Mouse (Mus musculus): ENCODE data around the gene Kbtbd8. TPM values are rescaled to one million over a fixed set of nuclear protein-coding genes. Genes with fewer than 3 reads are reported as not detected.

Kbtbd8 gene
- 1 to 10 TPM; 1.1 to 3.1 (median 1.3) TPM for total RNA-seq (2022)

GRCm38 (mm10) chr6:95116946-95117345 lies at the start of gene Kbtbd8:
Kbtbd8 (plus strand) TSS chr6:95117240.
- DNase-seq (ENCODE audit: low spot score), result peak; percentile 5

GRCm38 (mm10) chr6:95069753-95070152 lies 47.3 kb upstream of the Kbtbd8 start:
- DNase-seq (ENCODE audit: low spot score), result no peak

- no peak for DNase-seq (ENCODE audit: low spot score)
Observed at GRCm38 (mm10) chr6:95085276-95085675, 31.8 kb upstream of the Kbtbd8 start.

DNA sequence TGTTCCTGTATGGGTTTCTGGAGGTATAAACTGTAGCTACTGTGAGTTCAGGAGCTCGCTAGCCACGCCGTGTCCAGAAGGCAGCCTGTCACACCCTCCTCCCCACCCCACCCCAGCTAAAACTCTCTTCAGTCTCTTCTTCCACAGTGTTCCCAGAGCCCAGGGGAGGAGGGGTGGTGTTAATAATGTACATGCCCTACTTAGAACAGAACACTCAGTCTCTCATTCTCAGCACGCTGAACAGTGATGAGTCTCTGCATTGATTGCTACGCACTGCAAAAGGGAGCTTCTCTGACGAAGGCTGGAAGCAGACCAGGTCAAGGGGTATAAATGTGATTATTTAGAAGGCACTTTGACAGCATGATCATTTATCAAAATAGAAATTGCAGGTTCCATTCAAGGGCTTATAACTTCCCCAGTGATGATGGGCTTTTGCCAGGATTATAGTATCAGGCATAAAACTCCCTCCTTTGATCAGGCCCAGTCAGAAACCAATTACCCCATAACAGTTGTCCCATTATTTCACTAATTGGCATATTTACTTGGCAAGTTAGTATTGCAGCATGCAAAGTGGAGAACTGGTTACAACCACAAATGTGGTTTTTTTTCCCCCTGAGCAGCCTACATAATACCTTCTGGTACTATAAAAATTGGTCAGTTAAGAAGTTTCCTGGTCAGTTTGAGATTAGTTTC lies 29.7 kb upstream of the Kbtbd8 start:
- DNase-seq (ENCODE audit: low spot score), result no peak

DNA sequence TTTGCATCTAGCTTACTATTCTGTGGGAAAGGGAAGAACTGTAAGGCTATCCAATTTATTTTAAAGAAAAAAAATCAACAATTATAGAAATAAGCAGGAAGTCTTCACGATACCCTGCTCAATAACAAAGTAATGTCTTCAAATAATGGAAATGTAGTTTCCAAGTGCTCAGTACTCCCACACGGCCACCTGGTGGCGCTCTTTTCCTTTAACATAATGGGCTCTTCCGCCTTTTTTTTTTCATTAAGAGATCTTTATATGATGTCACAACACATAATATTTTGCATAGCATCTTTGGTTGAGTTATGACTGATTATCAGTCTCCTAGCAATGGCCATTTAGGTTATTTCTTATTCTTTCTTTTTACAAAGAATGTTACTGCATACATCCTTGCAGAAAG lies 29.0 kb upstream of the Kbtbd8 start:
- no peak for DNase-seq (ENCODE audit: low spot score)

GRCm38 (mm10) chr6:95094695-95095094 lies 22.3 kb upstream of the Kbtbd8 start:
- no peak for DNase-seq (ENCODE audit: low spot score)

GRCm38 (mm10) chr6:95098366-95099109 lies 18.5 kb upstream of the Kbtbd8 start:
- peak; percentile 65 for DNase-seq (ENCODE audit: low spot score)

DNA sequence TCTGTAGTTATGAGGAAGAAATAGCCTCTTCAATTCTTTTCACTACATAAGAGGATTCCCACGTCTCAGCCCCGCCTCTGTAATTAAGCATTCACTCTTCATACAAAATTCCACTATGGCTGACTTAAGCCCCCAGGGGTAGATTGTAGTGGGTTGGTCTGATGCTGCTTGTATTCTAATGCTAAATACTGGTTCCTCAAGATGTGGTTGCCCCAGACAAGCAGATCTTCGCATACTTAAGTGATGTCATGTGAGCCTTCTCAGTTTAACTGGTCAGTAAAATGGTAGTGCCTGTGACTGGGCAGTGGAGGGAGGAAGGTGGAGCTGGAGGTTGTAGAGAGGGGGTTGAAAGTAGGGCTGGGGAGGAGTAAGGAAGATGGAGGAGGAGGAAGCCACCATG lies 13.3 kb upstream of the Kbtbd8 start:
- no peak for DNase-seq (ENCODE audit: low spot score)

GRCm38 (mm10) chr6:95108437-95108836 lies 8.6 kb upstream of the Kbtbd8 start:
- no peak for DNase-seq (ENCODE audit: low spot score)

DNA sequence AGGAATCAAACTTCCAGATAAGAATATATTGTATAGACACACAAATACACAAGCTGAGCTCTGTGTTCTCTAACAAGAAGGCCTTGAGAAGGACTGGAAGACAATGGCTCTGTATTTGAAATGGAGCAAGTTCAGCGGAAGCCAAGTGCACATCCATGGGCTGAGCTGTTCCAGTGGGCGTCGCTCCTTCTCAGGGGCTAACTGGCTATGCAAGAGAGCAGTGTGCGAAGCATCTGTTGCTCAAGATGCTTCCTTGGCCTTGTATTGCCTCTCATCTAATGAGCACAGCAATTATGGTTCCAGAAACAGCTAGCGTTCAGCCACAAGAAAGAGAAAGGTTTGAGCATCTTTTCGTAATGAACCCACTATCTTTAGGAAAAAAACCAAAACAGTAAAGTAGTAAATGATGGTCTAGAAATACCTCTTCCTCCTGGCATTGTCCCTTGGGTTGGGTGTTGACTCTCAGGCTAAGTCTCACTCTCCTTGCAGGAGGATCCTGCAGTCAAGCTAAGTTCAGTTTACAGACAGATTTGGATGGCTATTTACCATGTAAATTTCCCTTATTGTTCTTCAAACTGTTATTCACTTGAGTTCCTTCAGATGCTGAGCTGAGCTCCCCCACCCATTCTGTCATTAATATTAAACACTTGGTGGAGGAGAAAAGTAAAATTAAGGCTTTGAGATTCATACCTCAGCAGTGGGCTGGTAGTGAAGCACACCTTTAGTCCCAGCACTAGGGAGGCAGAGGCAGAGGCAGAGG lies 7.2 kb upstream of the Kbtbd8 start:
- no peak for DNase-seq (ENCODE audit: low spot score)

DNA sequence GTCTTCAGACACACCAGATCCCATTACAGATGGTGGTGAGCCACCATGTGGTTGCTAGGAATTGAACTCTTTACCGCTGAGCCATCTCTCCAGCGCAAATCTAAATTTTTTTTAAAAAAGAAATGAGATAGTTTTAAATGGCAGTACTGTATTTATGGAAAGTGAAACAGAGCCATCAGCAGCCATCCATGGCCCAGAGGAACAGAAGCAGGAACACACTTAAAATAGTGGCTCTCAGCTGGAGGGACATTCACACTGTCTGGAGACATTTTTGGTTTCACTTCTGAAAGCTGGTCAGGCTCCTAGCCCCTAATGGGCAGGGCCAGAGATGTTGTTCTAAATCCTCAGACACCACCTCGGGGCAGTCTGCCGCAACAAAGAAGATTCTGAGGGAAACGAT lies 5.0 kb upstream of the Kbtbd8 start:
- DNase-seq (ENCODE audit: low spot score), result no peak

GRCm38 (mm10) chr6:95116513-95116912 lies 527 bp upstream of the Kbtbd8 start:
- no peak for DNase-seq (ENCODE audit: low spot score)

DNA sequence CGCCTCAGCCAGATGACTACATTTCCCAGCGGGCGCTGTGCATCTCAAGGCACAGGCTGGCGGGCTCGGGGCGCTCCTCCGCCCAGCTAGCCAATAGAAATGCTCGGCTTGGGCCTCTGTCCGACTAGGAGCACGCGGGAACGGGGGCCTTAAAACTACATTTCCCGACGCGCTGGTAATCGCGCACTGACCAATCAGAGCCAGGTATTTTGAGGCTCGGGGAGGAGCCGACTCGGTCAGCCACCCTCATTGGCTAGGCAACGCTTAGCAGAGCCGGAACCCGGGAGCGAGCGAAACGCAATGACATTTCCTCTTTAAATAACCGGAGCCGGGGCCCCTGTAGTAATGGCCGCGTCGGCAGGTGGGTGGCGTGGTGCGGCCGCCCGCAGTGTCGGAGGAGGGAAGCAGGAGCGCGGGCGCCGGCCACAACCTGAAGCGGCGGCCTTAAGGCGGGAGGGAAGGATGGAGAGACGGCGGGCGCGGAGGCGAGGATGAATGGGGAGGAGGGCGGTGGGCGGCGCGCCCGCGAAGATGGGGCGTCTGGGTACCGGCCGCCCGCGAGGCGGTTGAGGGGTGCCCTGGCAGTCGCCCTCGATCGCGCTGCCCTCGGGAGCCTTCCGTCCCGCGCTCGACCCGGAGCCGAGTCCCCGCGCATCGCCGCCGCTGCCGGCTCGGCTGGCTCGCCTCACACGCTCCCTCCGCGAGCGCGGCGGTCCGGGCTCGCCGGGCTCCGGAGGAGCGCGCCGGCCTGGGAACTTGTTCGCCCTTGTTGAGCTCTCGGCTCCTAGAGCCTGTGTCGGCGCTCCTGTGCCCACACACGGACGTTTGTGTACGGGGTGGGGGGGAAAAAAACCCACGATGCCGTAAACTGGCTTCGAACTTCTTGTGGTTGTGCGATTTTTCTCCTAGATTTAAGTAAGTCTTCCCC lies 838 bp downstream of the Kbtbd8 start:
- DNase-seq (ENCODE audit: low spot score), result peak; percentile 96

DNA sequence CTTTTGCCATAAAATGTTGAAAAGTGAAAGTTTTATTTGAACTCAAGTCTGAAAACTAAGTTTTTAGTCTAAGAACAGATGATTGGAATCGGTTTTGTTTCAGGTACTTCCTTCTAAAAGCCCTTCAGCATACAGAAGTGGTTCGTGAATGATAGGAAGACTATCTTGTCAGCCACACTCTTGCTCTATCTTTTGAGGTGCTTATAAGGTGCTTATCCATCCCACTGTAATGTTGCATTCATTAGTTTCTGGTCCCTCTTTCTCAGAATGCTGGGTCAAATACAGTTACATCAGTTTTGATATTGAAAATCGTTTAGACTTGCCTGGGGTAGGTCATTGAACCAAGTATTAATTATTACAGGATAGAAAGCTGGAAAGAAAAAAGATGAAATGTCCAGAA lies 2.3 kb downstream of the Kbtbd8 start:
- DNase-seq (ENCODE audit: low spot score), result no peak

GRCm38 (mm10) chr6:95149931-95150534 lies 33.0 kb downstream of the Kbtbd8 start:
- no peak for DNase-seq (ENCODE audit: low spot score)

GRCm38 (mm10) chr6:95150885-95151284 lies 33.8 kb downstream of the Kbtbd8 start:
- DNase-seq (ENCODE audit: low spot score), result no peak

DNA sequence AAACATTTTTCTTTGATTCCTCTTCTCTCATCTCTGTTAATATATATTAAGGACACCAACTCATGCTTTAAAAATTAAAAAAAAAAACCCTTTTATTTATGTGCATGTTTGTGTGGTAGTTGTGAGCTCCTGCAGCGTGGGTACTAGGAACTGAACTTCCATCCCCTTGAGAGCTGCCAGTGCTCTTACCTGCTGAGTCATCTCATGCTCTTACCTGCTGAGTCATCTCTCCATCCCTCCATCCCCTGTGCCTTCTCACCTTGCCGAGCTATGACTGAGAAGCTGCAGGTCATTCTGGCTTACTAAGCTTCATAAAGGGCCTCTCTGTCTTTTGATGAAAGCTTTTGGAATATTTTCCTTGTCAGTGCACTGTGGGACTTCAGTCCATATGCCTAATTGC lies 34.5 kb downstream of the Kbtbd8 start:
- no peak for DNase-seq (ENCODE audit: low spot score)

- DNase-seq (ENCODE audit: low spot score), result no peak
Observed at GRCm38 (mm10) chr6:95163965-95164364, 46.9 kb downstream of the Kbtbd8 start.

DNA sequence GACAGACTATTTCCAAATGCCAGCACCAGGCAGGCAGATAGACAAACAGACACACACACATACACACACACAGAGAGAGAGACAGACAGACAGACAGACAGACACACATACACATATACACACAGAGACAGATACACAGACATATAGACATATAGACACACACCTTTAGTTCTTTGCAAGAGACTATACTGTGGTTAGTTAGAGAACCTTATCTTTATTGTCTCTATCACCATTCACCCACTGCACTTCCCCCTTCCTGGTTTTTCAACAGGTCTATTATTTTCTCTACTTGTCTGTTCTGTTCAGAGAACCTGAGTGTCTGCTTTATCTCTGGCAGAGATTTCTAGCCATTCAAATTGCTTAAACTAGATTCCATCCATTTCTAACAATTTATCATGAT lies 48.6 kb downstream of the Kbtbd8 start:
- DNase-seq (ENCODE audit: low spot score), result no peak

DNA sequence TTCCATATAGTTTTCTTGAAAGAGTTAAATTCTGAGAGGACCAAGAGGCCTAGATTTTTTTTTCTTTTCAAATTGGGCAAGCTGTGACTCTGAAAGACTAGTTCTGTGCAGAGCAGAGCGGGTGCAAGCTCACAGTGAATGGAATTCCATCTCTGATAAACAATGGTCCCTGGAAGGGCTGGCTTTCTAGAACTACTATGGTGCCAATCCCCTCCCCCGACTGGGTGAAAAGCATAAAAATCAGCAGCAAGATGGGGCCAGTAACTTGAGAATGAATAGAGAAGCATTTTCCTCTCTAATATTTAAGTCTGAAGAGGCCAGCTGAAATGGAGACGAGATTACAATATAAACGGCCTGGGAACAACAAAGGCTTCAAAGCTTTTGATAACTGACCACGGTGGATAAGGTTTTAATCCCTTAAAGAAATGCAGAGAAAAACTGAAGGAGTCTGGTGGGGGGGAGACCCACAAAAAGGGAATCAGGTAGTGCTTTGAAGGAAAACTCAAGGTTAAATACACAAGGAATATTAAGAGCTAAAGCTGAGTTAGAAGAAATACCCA lies 50.7 kb downstream of the Kbtbd8 start:
- DNase-seq (ENCODE audit: low spot score), result no peak

DNA sequence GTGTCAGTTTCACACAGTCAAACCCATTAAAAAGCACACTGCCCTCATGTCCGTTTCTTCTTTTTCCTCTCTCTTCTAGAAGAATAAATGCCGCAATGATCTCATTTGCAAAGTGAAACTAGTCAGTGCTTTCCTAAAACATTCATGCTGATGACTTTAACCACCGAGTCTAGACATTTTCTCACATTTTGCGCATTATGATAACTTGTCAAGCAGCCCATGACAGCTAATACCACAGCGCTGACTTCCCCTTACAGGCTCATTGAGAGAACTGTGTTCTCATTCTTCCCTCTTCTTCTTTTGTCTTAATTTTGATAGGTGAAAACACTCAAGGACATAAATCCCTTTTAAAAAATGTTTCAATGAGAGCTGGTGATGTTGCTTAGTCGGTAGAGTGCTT lies 52.4 kb downstream of the Kbtbd8 start:
- DNase-seq (ENCODE audit: low spot score), result no peak
